Mouse (Mus musculus) embryonic facial prominence, embryonic 13.5 days (tissue): ENCODE data around the gene Cmtr1. TPM values are rescaled to one million over a fixed set of nuclear protein-coding genes. Genes with fewer than 3 reads are reported as not detected.

Experiments used
- ATAC-seq: fragments of 200-750 bp; cut with Nextera tagmentation; 2 replicates; pipeline ENCODE4 v1.8.0; 2017; ENCODE audit warnings: low read depth; ENCODE audit not compliant: insufficient number of reproducible peaks, insufficient read depth, low FRiP score, low TSS enrichment
- H3K27ac ChIP-seq: fragments of 300-500 bp; sonication (generic); 2 replicates; pipeline ENCODE4 v1.5.1; 2015; ENCODE audit warnings: moderate library complexity, mild to moderate bottlenecking, inconsistent platforms
- H3K27me3 ChIP-seq: fragments of 300-500 bp; sonication (generic); 2 replicates; pipeline ENCODE4 v1.6.1; 2015; ENCODE audit warnings: mild to moderate bottlenecking, inconsistent platforms
- H3K36me3 ChIP-seq: fragments of 300-500 bp; sonication (generic); 2 replicates; pipeline ENCODE4 v1.6.1; 2015; ENCODE audit warnings: mild to moderate bottlenecking, inconsistent platforms
- H3K4me1 ChIP-seq: fragments of 300-500 bp; sonication (generic); 2 replicates; pipeline ENCODE4 v1.6.1; 2015; ENCODE audit warnings: inconsistent platforms
- H3K4me2 ChIP-seq: fragments of 300-500 bp; sonication (generic); 2 replicates; pipeline ENCODE4 v1.6.1; 2015; ENCODE audit warnings: moderate library complexity, mild to moderate bottlenecking, inconsistent platforms
- H3K4me3 ChIP-seq: fragments of 300-500 bp; sonication (generic); 2 replicates; pipeline ENCODE4 v1.5.1; 2015; ENCODE audit warnings: mild to moderate bottlenecking, inconsistent platforms
- H3K9ac ChIP-seq: fragments of 300-500 bp; sonication (generic); 2 replicates; pipeline ENCODE4 v1.6.1; 2015; ENCODE audit warnings: mild to moderate bottlenecking, inconsistent platforms
- H3K9me3 ChIP-seq: fragments of 300-500 bp; sonication (generic); 2 replicates; pipeline ENCODE4 v1.6.1; 2016; ENCODE audit warnings: inconsistent platforms
- WGBS: fragments of 180-500 bp; shearing (Covaris S2); methylation state at CpG from one replicate; pipeline ENCODE4 v1.1.7; 2015; ENCODE audit warnings: mixed read lengths; 5-methylcytosine and 5-hydroxymethylcytosine counted together
- polyA plus RNA-seq: library from polyadenylated mRNA; unstranded; fragments of >200 nt; fragmentation: Nextera tagmentation; extraction: Ambion mirVana; gene quantifications from 2 replicates; pipeline ENCODE4 v1.2.1, GENCODE M21; 2015

The Cmtr1 gene
- polyA plus RNA-seq, 1 experiment from 2014 or later = 126 TPM

- no peaks in the 10 kb centered on the region for H3K27me3 ChIP-seq
- H3K4me3 ChIP-seq = no peak overlapping the region
- H3K9ac ChIP-seq = no peak overlapping the region
- H3K27ac ChIP-seq = no peak overlapping the region
- H3K4me1 ChIP-seq = no peaks in the 10 kb centered on the region
- no peak for ATAC-seq
- 82% methylated on average over 2 of the region's 2 CpGs for WGBS
- H3K4me2 ChIP-seq = no peak overlapping the region
- H3K9me3 ChIP-seq = no peaks in the 10 kb centered on the region
- H3K36me3 ChIP-seq = peaks cover 81% of the 10 kb centered on the region
Measured at GRCm38 (mm10) chr17:29671021-29671420, 10.6 kb downstream of the Cmtr1 start.

GRCm38 (mm10) chr17:29673325-29673724 lies 12.9 kb downstream of the Cmtr1 start:
- no peak overlapping the region for H3K4me2 ChIP-seq
- H3K9ac ChIP-seq = no peak overlapping the region
- 96% methylated on average over 4 of the region's 4 CpGs for WGBS
- H3K27me3 ChIP-seq = no peaks in the 10 kb centered on the region
- ATAC-seq = no peak
- no peaks in the 10 kb centered on the region for H3K4me1 ChIP-seq
- H3K27ac ChIP-seq = no peak overlapping the region
- no peaks in the 10 kb centered on the region for H3K9me3 ChIP-seq
- peaks cover 90% of the 10 kb centered on the region for H3K36me3 ChIP-seq
- H3K4me3 ChIP-seq = no peak overlapping the region

- no peak overlapping the region for H3K4me2 ChIP-seq
- peaks cover 98% of the 10 kb centered on the region for H3K36me3 ChIP-seq
- 86% methylated on average over 8 of the region's 8 CpGs for WGBS
- H3K4me3 ChIP-seq = no peak overlapping the region
- H3K9ac ChIP-seq = no peak overlapping the region
- no peaks in the 10 kb centered on the region for H3K4me1 ChIP-seq
- H3K27ac ChIP-seq = no peak overlapping the region
- ATAC-seq = no peak
- no peaks in the 10 kb centered on the region for H3K9me3 ChIP-seq
- no peaks in the 10 kb centered on the region for H3K27me3 ChIP-seq
Measured at GRCm38 (mm10) chr17:29678526-29678925, 18.1 kb downstream of the Cmtr1 start.

GRCm38 (mm10) chr17:29679038-29679767 lies 18.8 kb downstream of the Cmtr1 start:
- Histone ChIP-seq H3K4me1 (no peaks in the 10 kb centered on the region), H3K36me3 (peaks cover 98% of the 10 kb centered on the region), H3K9ac (no peak overlapping the region), H3K4me3 (no peak overlapping the region), H3K9me3 (no peaks in the 10 kb centered on the region), H3K27me3 (no peaks in the 10 kb centered on the region), H3K27ac (no peak overlapping the region), H3K4me2 (no peak overlapping the region)
- ATAC-seq = no peak
- WGBS = 93% methylated on average over 6 of the region's 6 CpGs

- Histone ChIP-seq H3K27me3 (no peaks in the 10 kb centered on the region), H3K4me2 (no peak overlapping the region), H3K4me3 (no peak overlapping the region), H3K27ac (no peak overlapping the region), H3K36me3 (peaks cover 98% of the 10 kb centered on the region), H3K9me3 (no peaks in the 10 kb centered on the region), H3K4me1 (no peaks in the 10 kb centered on the region), H3K9ac (no peak overlapping the region)
- ATAC-seq = no peak
- WGBS = 79% methylated on average over 2 of the region's 2 CpGs
Measured at GRCm38 (mm10) chr17:29680174-29680573, 19.8 kb downstream of the Cmtr1 start.

GRCm38 (mm10) chr17:29680921-29681320 lies 20.5 kb downstream of the Cmtr1 start:
- Histone ChIP-seq H3K9me3 (no peaks in the 10 kb centered on the region), H3K4me1 (no peaks in the 10 kb centered on the region), H3K36me3 (peaks cover 98% of the 10 kb centered on the region), H3K4me2 (no peak overlapping the region), H3K4me3 (no peak overlapping the region), H3K27me3 (no peaks in the 10 kb centered on the region), H3K27ac (no peak overlapping the region), H3K9ac (no peak overlapping the region)
- 96% methylated on average over 2 of the region's 2 CpGs for WGBS
- no peak for ATAC-seq

GRCm38 (mm10) chr17:29681669-29682068 lies 21.3 kb downstream of the Cmtr1 start:
- no peaks in the 10 kb centered on the region for H3K4me1 ChIP-seq
- H3K27me3 ChIP-seq = no peaks in the 10 kb centered on the region
- 95% methylated on average over 9 of the region's 9 CpGs for WGBS
- H3K9me3 ChIP-seq = no peaks in the 10 kb centered on the region
- no peak overlapping the region for H3K4me3 ChIP-seq
- no peak overlapping the region for H3K27ac ChIP-seq
- no peak for ATAC-seq
- no peak overlapping the region for H3K9ac ChIP-seq
- H3K36me3 ChIP-seq = peaks cover 98% of the 10 kb centered on the region
- no peak overlapping the region for H3K4me2 ChIP-seq

- WGBS = 89% methylated on average over 7 of the region's 7 CpGs
- no peak overlapping the region for H3K4me2 ChIP-seq
- no peak overlapping the region for H3K9ac ChIP-seq
- no peak overlapping the region for H3K4me3 ChIP-seq
- H3K4me1 ChIP-seq = no peaks in the 10 kb centered on the region
- no peaks in the 10 kb centered on the region for H3K27me3 ChIP-seq
- H3K27ac ChIP-seq = no peak overlapping the region
- peaks cover 98% of the 10 kb centered on the region for H3K36me3 ChIP-seq
- no peaks in the 10 kb centered on the region for H3K9me3 ChIP-seq
- ATAC-seq = no peak
Measured at GRCm38 (mm10) chr17:29682261-29682660, 21.9 kb downstream of the Cmtr1 start.

- H3K4me1 ChIP-seq = no peaks in the 10 kb centered on the region
- peaks cover 97% of the 10 kb centered on the region for H3K36me3 ChIP-seq
- no peaks in the 10 kb centered on the region for H3K27me3 ChIP-seq
- H3K27ac ChIP-seq = no peak overlapping the region
- H3K9ac ChIP-seq = no peak overlapping the region
- H3K4me2 ChIP-seq = no peak overlapping the region
- WGBS = 77% methylated on average over 2 of the region's 2 CpGs
- no peak overlapping the region for H3K4me3 ChIP-seq
- ATAC-seq = no peak
- H3K9me3 ChIP-seq = no peaks in the 10 kb centered on the region
Measured at GRCm38 (mm10) chr17:29683127-29683526, 22.7 kb downstream of the Cmtr1 start.

- Histone ChIP-seq H3K9ac (no peak overlapping the region), H3K36me3 (peaks cover 94% of the 10 kb centered on the region), H3K27me3 (no peaks in the 10 kb centered on the region), H3K4me2 (no peak overlapping the region), H3K27ac (no peak overlapping the region), H3K4me3 (no peak overlapping the region), H3K4me1 (no peaks in the 10 kb centered on the region), H3K9me3 (no peaks in the 10 kb centered on the region)
- WGBS = 94% methylated on average over 4 of the region's 4 CpGs
- ATAC-seq = no peak
Measured at GRCm38 (mm10) chr17:29684275-29684674, 23.9 kb downstream of the Cmtr1 start.

- H3K4me2 ChIP-seq = no peak overlapping the region
- no peak overlapping the region for H3K9ac ChIP-seq
- WGBS = 91% methylated on average over 5 of the region's 5 CpGs
- no peak overlapping the region for H3K4me3 ChIP-seq
- no peak for ATAC-seq
- no peaks in the 10 kb centered on the region for H3K9me3 ChIP-seq
- H3K4me1 ChIP-seq = no peaks in the 10 kb centered on the region
- H3K27ac ChIP-seq = no peak overlapping the region
- H3K27me3 ChIP-seq = no peaks in the 10 kb centered on the region
- H3K36me3 ChIP-seq = peaks cover 95% of the 10 kb centered on the region
Measured at GRCm38 (mm10) chr17:29686771-29687170, 26.4 kb downstream of the Cmtr1 start.

- Histone ChIP-seq H3K9ac (0 out of 2 replicates have a peak overlapping the region, but pooled peaks have one; percentile 32), H3K36me3 (peaks cover 90% of the 10 kb centered on the region), H3K27me3 (no peaks in the 10 kb centered on the region), H3K4me1 (no peaks in the 10 kb centered on the region), H3K4me2 (no peak overlapping the region), H3K4me3 (no peak overlapping the region), H3K27ac (no peak overlapping the region), H3K9me3 (no peaks in the 10 kb centered on the region)
- ATAC-seq = no peak
- WGBS = 86% methylated on average over 6 of the region's 6 CpGs
Measured at GRCm38 (mm10) chr17:29687373-29687772, 27.0 kb downstream of the Cmtr1 start.
